Mouse (Mus musculus) layer of hippocampus, postnatal 14 days (tissue): ENCODE measurements around the gene Cfap73. TPM values are rescaled to one million over a fixed set of nuclear protein-coding genes. Genes with fewer than 3 reads are reported as not detected.
A peak's percentile ranks its signal among the peaks of the same experiment; 100 is the strongest.

Experiments
- DNase-seq, 2 experiments: peaks; one replicate each; pipeline ENCODE4 v3.0.0; 2021 to 2022; ENCODE audit warnings: low spot score in 2 of 2, mixed read lengths in 1 of 2
- total RNA-seq, 2 experiments: library from RNA; stranded (reverse); gene quantifications; 2 replicates each; pipeline ENCODE4 v1.2.3; 2021

The Cfap73 gene
- total RNA-seq, 2 experiments from 2014 or later, result 1.8 TPM; not detected in 1

GRCm38 (mm10) chr5:120612822-120613604 is 21.0 kb downstream of the Cfap73 start:
- DNase-seq, result peak; percentile 100

GRCm38 (mm10) chr5:120612442-120612821 is 21.6 kb downstream of the Cfap73 start, which contains the start of the genes Rita1 and Ddx54:
Rita1 (minus strand) TSS chr5:120612589.
Ddx54 (plus strand) TSS chr5:120612739.
- DNase-seq, result peak; percentile 99

- peak in 1 of 2 experiments; percentile 28 for DNase-seq
These were observed 22.6 kb downstream of the Cfap73 start for GRCm38 (mm10) chr5:120611416-120611815.

- DNase-seq, result no peak
These were observed 23.1 kb downstream of the Cfap73 start for GRCm38 (mm10) chr5:120610906-120611305.

GRCm38 (mm10) chr5:120609246-120609775 is 24.7 kb downstream of the Cfap73 start:
- no peak for DNase-seq

GRCm38 (mm10) chr5:120607335-120607734 is 26.7 kb downstream of the Cfap73 start:
- DNase-seq, result no peak

GRCm38 (mm10) chr5:120606590-120607200 is 27.3 kb downstream of the Cfap73 start:
- DNase-seq, result no peak

- peak; percentile 91 to 94 for DNase-seq
These were observed 28.3 kb downstream of the Cfap73 start for GRCm38 (mm10) chr5:120605688-120606087.

GRCm38 (mm10) chr5:120605241-120605661 is 28.8 kb downstream of the Cfap73 start:
- DNase-seq, result no peak

GRCm38 (mm10) chr5:120604839-120605238 is 29.2 kb downstream of the Cfap73 start:
- DNase-seq, result peak; percentile 76 to 90

- no peak for DNase-seq
These were observed 30.5 kb downstream of the Cfap73 start for GRCm38 (mm10) chr5:120603515-120603914.

- DNase-seq, result no peak
These were observed 31.8 kb downstream of the Cfap73 start for GRCm38 (mm10) chr5:120602210-120602609.

- no peak for DNase-seq
These were observed 32.9 kb downstream of the Cfap73 start for GRCm38 (mm10) chr5:120600946-120601668.

- no peak for DNase-seq
These were observed 34.4 kb downstream of the Cfap73 start for GRCm38 (mm10) chr5:120599625-120600024.

- DNase-seq, result no peak
These were observed 39.5 kb downstream of the Cfap73 start for GRCm38 (mm10) chr5:120594485-120594884.

- no peak for DNase-seq
These were observed 41.9 kb downstream of the Cfap73 start for GRCm38 (mm10) chr5:120592141-120592540.

- no peak for DNase-seq
These were observed 43.6 kb downstream of the Cfap73 start for GRCm38 (mm10) chr5:120590356-120591010.

GRCm38 (mm10) chr5:120588569-120589094 is 45.4 kb downstream of the Cfap73 start, which contains the start of the genes Tpcn1 and Iqcd:
Tpcn1 (minus strand) TSS chr5:120588673.
Iqcd (plus strand) TSS chr5:120589016.
- peak; percentile 98 to 100 for DNase-seq

- no peak for DNase-seq
These were observed 46.0 kb downstream of the Cfap73 start for GRCm38 (mm10) chr5:120587940-120588568.

GRCm38 (mm10) chr5:120587616-120587926 is 46.5 kb downstream of the Cfap73 start:
- DNase-seq, result no peak
